Mouse (Mus musculus) MEL (cell line): ENCODE results near the gene Aarsd1. TPM values are rescaled to one million over a fixed set of nuclear protein-coding genes. Genes with fewer than 3 reads are reported as not detected.
"Not testable (repeated sequence)": the region's sequence is repeated elsewhere in the genome, so short reads cannot be mapped to it uniquely, and the experiment has no call there.

Experiments used
- DNase-seq: peaks from one replicate; pipeline ENCODE4 v3.0.0; 2011; ENCODE audit warnings: low read depth, low spot score
- H3K27ac ChIP-seq: 2 replicates; pipeline ENCODE4 v1.5.1; 2012; ENCODE audit warnings: low read depth, mild to moderate bottlenecking, control low read depth, low read length, moderate library complexity; ENCODE audit not compliant: control insufficient read depth
- H3K27me3 ChIP-seq, 2 experiments: fragments of 150-350 bp in 1 of 2; sonication (generic) in 1 of 2; 2 replicates each; pipeline ENCODE4 v1.6.1; 2012; ENCODE audit warnings: low read length in 2 of 2, mild to moderate bottlenecking in 2 of 2, improper control_type of control experiment in 1 of 2, moderate library complexity in 1 of 2; ENCODE audit not compliant: insufficient read depth in 2 of 2, control insufficient read depth in 1 of 2
- H3K36me3 ChIP-seq, 2 experiments: 2 replicates each; pipeline ENCODE4 v1.6.1; 2012 to 2014; ENCODE audit warnings: low read length in 2 of 2, improper control_type of control experiment in 1 of 2, inconsistent platforms in 1 of 2, mild to moderate bottlenecking in 1 of 2; ENCODE audit not compliant: insufficient read depth in 2 of 2, control insufficient read depth in 1 of 2
- H3K4me1 ChIP-seq, 2 experiments: fragments of 150-350 bp in 1 of 2; sonication (generic) in 1 of 2; 2 replicates each; pipeline ENCODE4 v1.6.1; 2012; ENCODE audit warnings: low read length in 2 of 2, improper control_type of control experiment in 1 of 2, mild to moderate bottlenecking in 1 of 2; ENCODE audit not compliant: insufficient read depth in 2 of 2, control insufficient read depth in 1 of 2
- H3K4me3 ChIP-seq, 2 experiments: fragments of 150-350 bp in 1 of 2; sonication (generic) in 1 of 2; 2 replicates each; pipeline ENCODE4 v1.5.1; 2012; ENCODE audit warnings: low read depth in 2 of 2, low read length in 2 of 2, mild to moderate bottlenecking in 2 of 2, moderate library complexity in 2 of 2, control low read depth in 1 of 2, improper control_type of control experiment in 1 of 2; ENCODE audit not compliant: control insufficient read depth in 1 of 2, insufficient read depth in 1 of 2
- H3K79me2 ChIP-seq: 2 replicates; pipeline ENCODE4 v1.6.1; 2012; ENCODE audit warnings: mild to moderate bottlenecking, low read length, moderate library complexity; ENCODE audit not compliant: control insufficient read depth, poor library complexity, insufficient read depth
- H3K9ac ChIP-seq: 2 replicates; pipeline ENCODE4 v1.6.1; 2012; ENCODE audit warnings: low read depth, mild to moderate bottlenecking, control low read depth, low read length, moderate library complexity; ENCODE audit not compliant: control insufficient read depth, poor library complexity, severe bottlenecking
- H3K9me3 ChIP-seq: fragments of 150-350 bp; sonication (generic); replicated peaks from 2 replicates; pipeline ENCODE4 v1.6.1; 2012; ENCODE audit warnings: mild to moderate bottlenecking, low read length, improper control_type of control experiment, moderate library complexity; ENCODE audit not compliant: insufficient read depth
- CHD2 ChIP-seq: IDR thresholded peaks from 2 replicates; pipeline ENCODE4 v1.6.1; 2011; ENCODE audit warnings: low read length, improper control_type of control experiment
- CTCF ChIP-seq, 3 experiments: IDR thresholded peaks in 2 of 3; conservative IDR thresholded peaks in 1 of 3; 2 replicates each; pipeline ENCODE4 v1.5.1; 2011 to 2012; ENCODE audit warnings: low read length in 3 of 3, low read depth in 2 of 3, mild to moderate bottlenecking in 2 of 3, improper control_type of control experiment in 1 of 3, inconsistent platforms in 1 of 3, mixed read lengths in 1 of 3, moderate library complexity in 1 of 3; ENCODE audit not compliant: control insufficient read depth in 1 of 3, insufficient read depth in 1 of 3, poor library complexity in 1 of 3, severe bottlenecking in 1 of 3
- E2F4 ChIP-seq: IDR thresholded peaks from 2 replicates; pipeline ENCODE4 v1.6.1; 2011; ENCODE audit warnings: low read depth, low read length, improper control_type of control experiment, borderline replicate concordance
- ELF1 ChIP-seq: IDR thresholded peaks from 2 replicates; pipeline ENCODE4 v1.6.1; 2014; ENCODE audit warnings: low read depth, mild to moderate bottlenecking, inconsistent platforms, low read length, improper control_type of control experiment, moderate library complexity
- EP300 ChIP-seq, 2 experiments: IDR thresholded peaks; 2 replicates each; pipeline ENCODE4 v1.6.1; 2011; ENCODE audit warnings: improper control_type of control experiment in 2 of 2, low read length in 2 of 2, low read depth in 1 of 2, mild to moderate bottlenecking in 1 of 2
- ETS1 ChIP-seq: IDR thresholded peaks from 2 replicates; pipeline ENCODE4 v1.6.1; 2012; ENCODE audit warnings: low read depth, mild to moderate bottlenecking, inconsistent platforms, low read length, improper control_type of control experiment, moderate library complexity
- GABPA ChIP-seq: IDR thresholded peaks from 2 replicates; pipeline ENCODE4 v1.6.1; 2012; ENCODE audit warnings: low read depth, mild to moderate bottlenecking, inconsistent platforms, low read length, improper control_type of control experiment, moderate library complexity
- HCFC1 ChIP-seq: IDR thresholded peaks from 2 replicates; pipeline ENCODE4 v1.6.1; 2012; ENCODE audit warnings: low read depth, mild to moderate bottlenecking, inconsistent platforms, low read length, improper control_type of control experiment, moderate library complexity
- JUND ChIP-seq: IDR thresholded peaks from 2 replicates; pipeline ENCODE4 v1.6.1; 2011; ENCODE audit warnings: low read depth, mild to moderate bottlenecking, improper control_type of control experiment, low read length
- KAT2A ChIP-seq: conservative IDR thresholded peaks from 2 replicates; pipeline ENCODE4 v1.6.1; 2012; ENCODE audit warnings: low read depth, low read length, improper control_type of control experiment, inconsistent platforms
- MAX ChIP-seq: IDR thresholded peaks from 2 replicates; pipeline ENCODE4 v1.6.1; 2011; ENCODE audit warnings: low read length, improper control_type of control experiment
- MAZ ChIP-seq: IDR thresholded peaks from 2 replicates; pipeline ENCODE4 v1.6.1; 2012; ENCODE audit warnings: low read depth, mild to moderate bottlenecking, inconsistent platforms, low read length, improper control_type of control experiment
- MXI1 ChIP-seq: IDR thresholded peaks from 2 replicates; pipeline ENCODE4 v1.6.1; 2011; ENCODE audit warnings: mild to moderate bottlenecking, low read depth, low read length, improper control_type of control experiment
- MYB ChIP-seq: IDR thresholded peaks from 2 replicates; pipeline ENCODE4 v1.6.1; 2011; ENCODE audit warnings: mild to moderate bottlenecking, low read depth, low read length, improper control_type of control experiment
- MYC ChIP-seq: IDR thresholded peaks from 2 replicates; pipeline ENCODE4 v1.6.1; 2011; ENCODE audit warnings: low read depth, mild to moderate bottlenecking, low read length, improper control_type of control experiment, moderate library complexity
- NELFE ChIP-seq: IDR thresholded peaks from 2 replicates; pipeline ENCODE4 v1.6.1; 2011; ENCODE audit warnings: low read depth, low read length, improper control_type of control experiment
- NRF1 ChIP-seq: IDR thresholded peaks from 2 replicates; pipeline ENCODE4 v1.6.1; 2014; ENCODE audit warnings: low read depth, mild to moderate bottlenecking, inconsistent platforms, low read length, improper control_type of control experiment, moderate library complexity; ENCODE audit not compliant: poor library complexity, insufficient read depth, severe bottlenecking
- POLR2A ChIP-seq, 2 experiments: IDR thresholded peaks; 2 replicates each; pipeline ENCODE4 v1.6.1; 2011 to 2012; ENCODE audit warnings: low read length in 2 of 2, mild to moderate bottlenecking in 2 of 2, control low read depth in 1 of 2, improper control_type of control experiment in 1 of 2, low read depth in 1 of 2, moderate library complexity in 1 of 2; ENCODE audit not compliant: control insufficient read depth in 1 of 2, insufficient read depth in 1 of 2, poor library complexity in 1 of 2
- POLR2AphosphoS2 ChIP-seq: IDR thresholded peaks from 2 replicates; pipeline ENCODE4 v1.6.1; 2011; ENCODE audit warnings: low read length, improper control_type of control experiment
- POLR2AphosphoS5 ChIP-seq: IDR thresholded peaks from 2 replicates; pipeline ENCODE4 v1.6.1; 2012; ENCODE audit warnings: low read depth, borderline replicate concordance, mild to moderate bottlenecking, inconsistent platforms, low read length, moderate library complexity, mixed read lengths
- RAD21 ChIP-seq: IDR thresholded peaks from 2 replicates; pipeline ENCODE4 v1.6.1; 2011; ENCODE audit warnings: mild to moderate bottlenecking, low read depth, low read length, improper control_type of control experiment
- SIN3A ChIP-seq: IDR thresholded peaks from 2 replicates; pipeline ENCODE4 v1.6.1; 2012; ENCODE audit warnings: low read length, improper control_type of control experiment, inconsistent platforms
- SMC3 ChIP-seq: IDR thresholded peaks from 2 replicates; pipeline ENCODE4 v1.6.1; 2011; ENCODE audit warnings: low read depth, low read length, improper control_type of control experiment
- TAL1 ChIP-seq: IDR thresholded peaks from 2 replicates; pipeline ENCODE4 v1.6.1; 2012; ENCODE audit warnings: mild to moderate bottlenecking, inconsistent platforms, low read length, moderate library complexity, mixed read lengths
- TBP ChIP-seq: IDR thresholded peaks from 2 replicates; pipeline ENCODE4 v1.8.0; 2011; ENCODE audit warnings: low read depth, low read length, improper control_type of control experiment
- TCF12 ChIP-seq: IDR thresholded peaks from 2 replicates; pipeline ENCODE4 v1.6.1; 2014; ENCODE audit warnings: low read depth, mild to moderate bottlenecking, inconsistent platforms, low read length, improper control_type of control experiment, moderate library complexity
- UBTF ChIP-seq: IDR thresholded peaks from 2 replicates; pipeline ENCODE4 v1.6.1; 2012; ENCODE audit warnings: low read depth, mild to moderate bottlenecking, inconsistent platforms, low read length, improper control_type of control experiment, moderate library complexity, borderline replicate concordance; ENCODE audit not compliant: insufficient read depth
- USF2 ChIP-seq, 2 experiments: IDR thresholded peaks; 2 replicates each; pipeline ENCODE4 v1.6.1; 2011 to 2012; ENCODE audit warnings: improper control_type of control experiment in 2 of 2, low read length in 2 of 2, borderline replicate concordance in 1 of 2, inconsistent platforms in 1 of 2, low read depth in 1 of 2, mild to moderate bottlenecking in 1 of 2; ENCODE audit not compliant: insufficient read depth in 1 of 2
- ZKSCAN1 ChIP-seq: IDR thresholded peaks from 2 replicates; pipeline ENCODE4 v1.6.1; 2012; ENCODE audit warnings: low read depth, mild to moderate bottlenecking, inconsistent platforms, low read length, improper control_type of control experiment, moderate library complexity
- ZMIZ1 ChIP-seq: IDR thresholded peaks from 2 replicates; pipeline ENCODE4 v1.6.1; 2012; ENCODE audit warnings: low read depth, mild to moderate bottlenecking, inconsistent platforms, low read length, improper control_type of control experiment, moderate library complexity
- ZNF384 ChIP-seq: IDR thresholded peaks from 2 replicates; pipeline ENCODE4 v1.6.1; 2012; ENCODE audit warnings: low read depth, mild to moderate bottlenecking, inconsistent platforms, low read length, improper control_type of control experiment
- polyA plus RNA-seq, 2 experiments: library from polyadenylated mRNA; stranded (reverse) in 1 of 2; unstranded in 1 of 2; fragments of >175 nt in 1 of 2; fragments of >200 nt in 1 of 2; gene quantifications; 2 replicates each; pipeline versions ENCODE4 v1.2.1 to v1.2.4; 2012; ENCODE audit warnings: low replicate concordance in 2 of 2, low read depth in 1 of 2; ENCODE audit not compliant: insufficient read length in 2 of 2, insufficient read depth in 1 of 2, missing spikeins in 1 of 2
- total RNA-seq: library from RNA; depleted of rRNA; stranded (reverse); fragments of 300-350 nt; gene quantifications from 2 replicates; pipeline ENCODE4 v1.2.3, GENCODE M21; 2012

Gene Aarsd1
- total and polyA plus RNA-seq, 3 experiments, result 80.5 to 371 (median 133) TPM

GRCm38 (mm10) chr11:101446860-101447259, 29.4 kb upstream of the Aarsd1 start:
- not testable (repeated sequence) for H3K27me3 ChIP-seq, H3K9ac ChIP-seq, H3K4me3 ChIP-seq, H3K27ac ChIP-seq, H3K9me3 ChIP-seq
- DNase-seq, result peak; percentile 50
- Histone ChIP-seq H3K36me3 (peaks cover 19 to 32% of the 10 kb centered on the region in 2 experiments), H3K4me1 (peaks cover 13 to 34% of the 10 kb centered on the region in 2 experiments), H3K79me2 (peaks cover 30% of the 10 kb centered on the region)
- peak; percentile 35; the same call in 1 of the 2 replicates for TF ChIP-seq TBP
- TF ChIP-seq ZNF384, result peak; percentile 72; the same call in 1 of the 2 replicates

- H3K4me1 ChIP-seq, result peaks cover 11 to 28% of the 10 kb centered on the region in 2 experiments
- H3K36me3 ChIP-seq, result peaks cover 19 to 28% of the 10 kb centered on the region in 2 experiments
- H3K9me3 ChIP-seq, result no peaks in the 10 kb centered on the region
- TF ChIP-seq USF2 (IDR thresholded peaks at IDR 0.05; ENCODE audit: borderline replicate concordance in 1 of 2, insufficient read depth in 1 of 2, low read depth in 1 of 2, low read length in 2 of 2) (no peak), RAD21 (no peak), HCFC1 (no peak), POLR2A (IDR thresholded peaks at IDR 0.05; ENCODE audit: control insufficient read depth in 1 of 2, insufficient read depth in 1 of 2, low read depth in 1 of 2, low read length in 2 of 2, poor library complexity in 1 of 2) (peak in 1 of 2 experiments; percentile 63; a peak in 1 of 4 replicates), E2F4 (no peak), JUND (no peak), ZNF384 (no peak), TCF12 (no peak), POLR2AphosphoS2 (peak; percentile 98), CTCF (IDR thresholded peaks at IDR 0.05 in 2 of 3, conservative IDR thresholded peaks at IDR 0.05 in 1 of 3; ENCODE audit: control insufficient read depth in 1 of 3, insufficient read depth in 1 of 3, low read depth in 2 of 3, low read length in 3 of 3, poor library complexity in 1 of 3, severe bottlenecking in 1 of 3) (no peak), KAT2A (no peak), MXI1 (peak; percentile 28; the same call in 1 of the 2 replicates), MAX (no peak), TBP (no peak), NELFE (0 out of 2 replicates have a peak, but pooled peaks have one; percentile 3), UBTF (no peak), ZKSCAN1 (no peak), ELF1 (no peak), NRF1 (no peak), POLR2AphosphoS5 (no peak; the same call in 1 of the 2 replicates), SIN3A (no peak), MYB (peak; percentile 11; the same call in 1 of the 2 replicates), GABPA (no peak), CHD2 (0 out of 2 replicates have a peak, but pooled peaks have one; percentile 27), TAL1 (no peak), SMC3 (peak; percentile 9), ZMIZ1 (peak; percentile 71), EP300 (IDR thresholded peaks at IDR 0.05; ENCODE audit: low read depth in 1 of 2, low read length in 2 of 2) (no peak; a peak in 1 of 4 replicates), MAZ (no peak), MYC (peak; percentile 74; the same call in 1 of the 2 replicates), ETS1 (no peak)
These were observed 28.9 kb upstream of the Aarsd1 start for GRCm38 (mm10) chr11:101446319-101446718.

More at GRCm38 (mm10) chr11:101446319-101446718, 28.9 kb upstream of the Aarsd1 start:
- Histone ChIP-seq H3K27me3 (no peaks in the 10 kb centered on the region), H3K9ac (no peak overlapping the region), H3K4me3 (no peak overlapping the region), H3K27ac (peak overlapping the region; percentile 0; the same call in 1 of the 2 replicates), H3K79me2 (peaks cover 30% of the 10 kb centered on the region)
- DNase-seq, result peak; percentile 83
